Mouse (Mus musculus) hindbrain, embryonic 16.5 days (tissue): ENCODE results near the gene Mfrp. TPM values are rescaled to one million over a fixed set of nuclear protein-coding genes. Genes with fewer than 3 reads are reported as not detected.

Experiments used
- ATAC-seq: fragments of 200-750 bp; cut with Nextera tagmentation; 2 replicates; pipeline ENCODE4 v1.8.0; 2017; ENCODE audit warnings: moderate TSS enrichment, moderate library complexity
- H3K27ac ChIP-seq: fragments of 300-500 bp; sonication (generic); 2 replicates; pipeline ENCODE4 v1.5.1; 2014; ENCODE audit warnings: low read depth, mild to moderate bottlenecking, control low read depth, low read length, moderate library complexity
- H3K27me3 ChIP-seq: fragments of 300-500 bp; sonication (generic); replicated peaks from 2 replicates; pipeline ENCODE4 v1.6.1; 2014; ENCODE audit warnings: low read length; ENCODE audit not compliant: control insufficient read depth, insufficient read depth
- H3K36me3 ChIP-seq: fragments of 300-500 bp; sonication (generic); 2 replicates; pipeline ENCODE4 v1.6.1; 2014; ENCODE audit warnings: mild to moderate bottlenecking, low read length, moderate library complexity, mixed read lengths; ENCODE audit not compliant: control insufficient read depth, insufficient read depth
- H3K4me1 ChIP-seq: fragments of 300-500 bp; sonication (generic); 2 replicates; pipeline ENCODE4 v1.6.1; 2014; ENCODE audit warnings: low read depth, low read length; ENCODE audit not compliant: control insufficient read depth, insufficient read depth
- H3K4me2 ChIP-seq: fragments of 300-500 bp; sonication (generic); 2 replicates; pipeline ENCODE4 v1.6.1; 2014; ENCODE audit warnings: mild to moderate bottlenecking, low read length, control low read depth, moderate library complexity
- H3K4me3 ChIP-seq: fragments of 300-500 bp; sonication (generic); 2 replicates; pipeline ENCODE4 v1.5.1; 2014; ENCODE audit warnings: mild to moderate bottlenecking, low read length, control low read depth, moderate library complexity
- H3K9ac ChIP-seq: fragments of 300-500 bp; sonication (generic); 2 replicates; pipeline ENCODE4 v1.6.1; 2014; ENCODE audit warnings: low read depth, mild to moderate bottlenecking, control low read depth, low read length, moderate library complexity
- H3K9me3 ChIP-seq: fragments of 300-500 bp; sonication (generic); 2 replicates; pipeline ENCODE4 v1.6.1; 2014; ENCODE audit warnings: mild to moderate bottlenecking, low read length, moderate library complexity; ENCODE audit not compliant: control insufficient read depth
- WGBS: fragments of 180-500 bp; shearing (Covaris S2); extraction: QIAGEN DNeasy Blood & Tissue Kit; methylation state at CpG from one replicate; pipeline ENCODE4 v1.1.7; 2014; 5-methylcytosine and 5-hydroxymethylcytosine counted together
- polyA plus RNA-seq: library from polyadenylated mRNA; unstranded; fragments of >200 nt; fragmentation: Nextera tagmentation; extraction: Ambion mirVana; gene quantifications from 2 replicates; pipeline ENCODE4 v1.2.1, GENCODE M21; 2015

Mfrp gene
- polyA plus RNA-seq, result 0.20 and 0.31 TPM in 2 replicates

DNA sequence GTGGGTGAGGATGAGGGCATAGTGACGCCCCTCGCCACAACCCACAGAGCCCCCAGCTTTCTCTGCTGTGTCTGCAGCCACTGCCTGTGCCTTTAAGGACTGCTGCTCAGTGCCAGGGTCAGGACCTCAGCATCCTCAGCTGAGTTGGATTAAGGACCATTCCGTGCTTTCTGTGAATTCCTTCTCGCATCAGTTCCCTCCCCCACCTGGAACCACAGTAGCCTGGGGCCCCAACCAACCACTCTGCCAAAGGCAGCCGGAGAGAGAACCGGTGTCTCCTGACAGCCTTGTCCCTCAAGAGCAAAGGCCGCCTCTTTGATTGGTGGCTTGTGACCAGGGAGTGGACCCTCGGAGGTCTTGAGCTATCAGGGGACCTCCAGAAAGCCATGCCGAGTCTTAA is at the start of gene Mfrp:
TSS of gene Mfrp (plus strand) at position 240 of the 400 bp plus-strand sequence.
- Histone ChIP-seq H3K27ac (no peak within 1 kb of the TSS), H3K4me1 (peaks cover 5% of the 10 kb centered on the region), H3K9ac (no peak within 1 kb of the TSS), H3K4me2 (no peak within 1 kb of the TSS), H3K36me3 (no peaks in the 10 kb centered on the region), H3K9me3 (no peaks in the 10 kb centered on the region), H3K4me3 (no peak within 1 kb of the TSS), H3K27me3 (no peaks in the 10 kb centered on the region)
- ATAC-seq, result no peak
- 71% methylated on average over 9 of the region's 9 CpGs for WGBS

GRCm38 (mm10) chr9:44052855-44053254 is 48.7 kb upstream of the Mfrp start:
- Histone ChIP-seq H3K27ac (no peak overlapping the region), H3K4me2 (no peak overlapping the region), H3K9ac (no peak overlapping the region), H3K4me1 (no peaks in the 10 kb centered on the region), H3K27me3 (no peaks in the 10 kb centered on the region), H3K4me3 (no peak overlapping the region), H3K36me3 (no peaks in the 10 kb centered on the region), H3K9me3 (no peaks in the 10 kb centered on the region)
- ATAC-seq, result no peak
- 68% methylated on average over 3 of the region's 3 CpGs for WGBS

GRCm38 (mm10) chr9:44053936-44054335 is 47.6 kb upstream of the Mfrp start:
- Histone ChIP-seq H3K9ac (no peak overlapping the region), H3K36me3 (no peaks in the 10 kb centered on the region), H3K9me3 (no peaks in the 10 kb centered on the region), H3K4me3 (no peak overlapping the region), H3K4me2 (no peak overlapping the region), H3K27me3 (no peaks in the 10 kb centered on the region), H3K27ac (no peak overlapping the region), H3K4me1 (no peaks in the 10 kb centered on the region)
- no peak for ATAC-seq
- 93% methylated on average over 1 of the region's 1 CpGs for WGBS

DNA sequence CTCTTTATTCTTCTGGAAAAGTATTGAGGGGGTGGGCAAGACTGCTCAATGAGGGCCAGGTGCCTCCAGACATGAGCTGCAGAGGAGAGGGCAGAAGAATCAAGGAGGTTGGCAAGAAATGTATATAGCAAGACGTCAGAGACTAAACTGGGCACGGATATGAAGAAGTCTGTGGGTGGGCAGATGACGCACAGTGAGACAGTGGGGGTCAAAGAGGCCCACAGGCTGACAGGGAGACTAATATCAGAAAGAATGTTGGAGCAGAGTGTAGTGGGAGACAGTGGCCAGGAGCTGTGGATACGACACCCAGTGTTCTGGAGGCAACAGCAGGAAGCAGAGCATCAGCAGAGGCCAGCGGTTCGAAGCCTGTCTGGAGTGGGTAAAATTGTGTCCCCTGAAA is 42.9 kb upstream of the Mfrp start:
- Histone ChIP-seq H3K27me3 (no peaks in the 10 kb centered on the region), H3K4me1 (no peaks in the 10 kb centered on the region), H3K9ac (no peak overlapping the region), H3K9me3 (no peaks in the 10 kb centered on the region), H3K4me2 (no peak overlapping the region), H3K4me3 (no peak overlapping the region), H3K27ac (no peak overlapping the region), H3K36me3 (no peaks in the 10 kb centered on the region)
- no peak for ATAC-seq
- WGBS, result 88% methylated on average over 6 of the region's 6 CpGs

GRCm38 (mm10) chr9:44065177-44065576 is 36.4 kb upstream of the Mfrp start:
- no peaks in the 10 kb centered on the region for H3K27me3 ChIP-seq
- no peak overlapping the region for H3K27ac ChIP-seq
- no peaks in the 10 kb centered on the region for H3K4me1 ChIP-seq
- WGBS, result 52% methylated on average over 1 of the region's 1 CpGs
- H3K4me3 ChIP-seq, result no peak overlapping the region
- no peaks in the 10 kb centered on the region for H3K36me3 ChIP-seq
- ATAC-seq, result no peak
- H3K9me3 ChIP-seq, result no peaks in the 10 kb centered on the region
- no peak overlapping the region for H3K9ac ChIP-seq
- H3K4me2 ChIP-seq, result no peak overlapping the region

DNA sequence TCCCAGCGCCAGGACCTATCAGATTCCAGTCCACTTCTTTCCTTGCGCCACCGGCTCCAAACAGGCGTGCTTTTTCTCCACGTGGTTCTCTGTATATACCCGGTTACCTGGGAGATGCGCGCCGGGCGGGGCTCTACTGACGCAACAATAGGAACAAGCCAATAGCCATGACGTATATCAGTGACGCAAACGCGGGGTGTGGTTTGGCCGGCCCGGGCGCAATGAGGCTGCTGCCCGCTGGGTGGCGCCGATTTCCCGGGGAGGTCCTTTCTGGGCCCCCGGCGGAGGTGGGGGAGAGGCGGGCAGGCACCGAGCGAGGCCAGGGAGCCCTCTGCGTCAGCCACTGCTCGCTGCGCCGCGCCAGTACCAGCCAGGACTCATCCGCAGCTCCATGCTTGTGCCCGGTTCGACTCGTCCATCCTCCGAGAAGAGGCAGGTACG is 34.7 kb upstream of the Mfrp start, which contains the start of gene Usp2:
TSS of gene Usp2 (plus strand) at position 237 of the 441 bp plus-strand sequence.
- H3K4me3 ChIP-seq, result peak within 1 kb of the TSS; percentile 50
- ATAC-seq, result peak; percentile 98
- peak within 1 kb of the TSS; percentile 64 for H3K9ac ChIP-seq
- WGBS, result under 1% methylated on average over 34 of the region's 38 CpGs
- H3K9me3 ChIP-seq, result no peaks in the 10 kb centered on the region
- peak within 1 kb of the TSS; percentile 89 for H3K4me2 ChIP-seq
- no peaks in the 10 kb centered on the region for H3K36me3 ChIP-seq
- H3K27ac ChIP-seq, result peak within 1 kb of the TSS; percentile 7; the same call in 1 of the 2 replicates
- H3K27me3 ChIP-seq, result no peaks in the 10 kb centered on the region
- no peaks in the 10 kb centered on the region for H3K4me1 ChIP-seq

- Histone ChIP-seq H3K4me2 (peak overlapping the region; percentile 89), H3K36me3 (no peaks in the 10 kb centered on the region), H3K9me3 (no peaks in the 10 kb centered on the region), H3K4me1 (no peaks in the 10 kb centered on the region), H3K27me3 (no peaks in the 10 kb centered on the region), H3K27ac (peak overlapping the region; percentile 7; the same call in 1 of the 2 replicates), H3K9ac (peak overlapping the region; percentile 64), H3K4me3 (peak overlapping the region; percentile 50)
- 5% methylated on average over 15 of the region's 15 CpGs for WGBS
- peak; percentile 46; the same call in 1 of the 2 replicates for ATAC-seq
Observed at GRCm38 (mm10) chr9:44067241-44067959, 34.1 kb upstream of the Mfrp start.

DNA sequence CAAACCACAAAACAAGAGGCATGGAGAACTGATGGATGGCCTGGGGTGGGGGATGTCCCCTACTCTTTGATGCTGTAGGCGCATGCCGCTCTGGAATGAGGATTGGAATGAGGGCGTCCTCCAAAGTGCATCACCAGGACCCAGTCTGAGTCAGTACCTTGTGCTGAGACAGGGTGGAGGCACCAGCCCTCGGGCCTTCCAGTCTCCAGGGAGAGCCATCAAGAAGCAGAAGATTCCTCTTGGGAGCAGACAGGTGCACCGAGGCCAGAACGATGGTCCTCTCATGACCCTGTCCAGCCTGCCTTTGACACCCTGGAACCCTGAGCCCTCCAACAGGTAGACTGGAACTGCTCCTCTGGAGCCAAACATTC is 33.6 kb upstream of the Mfrp start:
- H3K27ac ChIP-seq, result no peak overlapping the region
- H3K9ac ChIP-seq, result no peak overlapping the region
- no peaks in the 10 kb centered on the region for H3K36me3 ChIP-seq
- peak overlapping the region; percentile 89 for H3K4me2 ChIP-seq
- no peaks in the 10 kb centered on the region for H3K9me3 ChIP-seq
- WGBS, result 78% methylated on average over 6 of the region's 6 CpGs
- H3K27me3 ChIP-seq, result no peaks in the 10 kb centered on the region
- no peak for ATAC-seq
- H3K4me3 ChIP-seq, result no peak overlapping the region
- no peaks in the 10 kb centered on the region for H3K4me1 ChIP-seq

- 48% methylated on average over 7 of the region's 7 CpGs for WGBS
- Histone ChIP-seq H3K4me3 (no peak overlapping the region), H3K4me2 (no peak overlapping the region), H3K36me3 (no peaks in the 10 kb centered on the region), H3K9ac (no peak overlapping the region), H3K27me3 (no peaks in the 10 kb centered on the region), H3K9me3 (no peaks in the 10 kb centered on the region), H3K27ac (no peak overlapping the region), H3K4me1 (no peaks in the 10 kb centered on the region)
- no peak for ATAC-seq
Observed at GRCm38 (mm10) chr9:44069252-44069651, 32.3 kb upstream of the Mfrp start.
